Mouse (Mus musculus): ENCODE measurements around the gene Vwa7. TPM values are rescaled to one million over a fixed set of nuclear protein-coding genes. Genes with fewer than 3 reads are reported as not detected.
A peak's percentile ranks its signal among the peaks of the same experiment; 100 is the strongest.
"Not testable (repeated sequence)": the region's sequence is repeated elsewhere in the genome, so short reads cannot be mapped to it uniquely, and the experiment has no call there.

The Vwa7 gene
- total RNA-seq, 2 experiments from 2014 or later, result 7.8 to 14.4 TPM

DNA sequence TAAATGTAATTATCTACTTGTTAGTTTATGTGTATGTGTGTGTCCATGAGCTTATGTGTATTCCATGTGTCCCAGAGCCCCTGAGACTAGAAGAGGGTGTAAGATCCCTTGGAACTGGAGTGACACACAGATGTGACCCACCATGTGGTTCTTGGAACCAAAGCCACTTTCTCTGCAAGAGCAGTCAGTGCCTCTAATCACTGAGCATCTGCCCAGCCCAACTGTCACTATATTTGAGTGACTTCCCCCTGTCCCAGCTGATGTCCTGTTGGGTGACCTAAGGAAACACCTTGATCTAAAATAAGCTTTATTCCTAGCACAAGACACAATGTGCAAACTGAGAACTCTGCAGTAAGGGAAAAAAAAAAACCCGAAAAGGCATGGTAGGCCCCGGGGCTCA lies 11.9 kb downstream of the Vwa7 start:
- TF ChIP-seq CTCF (IDR thresholded peaks at IDR 0.05), result no peak
- H3K4me3 ChIP-seq, result no peak overlapping the region
- DNase-seq, result no peak
- H3K27ac ChIP-seq, result no peak overlapping the region
- intact Hi-C loops (cut with DNase I), result loop anchor here (10.0 kb wide), 1 partner anchor 206 kb away; the partner anchor contains the start of genes Atp6v1g2 and Nfkbil1

DNA sequence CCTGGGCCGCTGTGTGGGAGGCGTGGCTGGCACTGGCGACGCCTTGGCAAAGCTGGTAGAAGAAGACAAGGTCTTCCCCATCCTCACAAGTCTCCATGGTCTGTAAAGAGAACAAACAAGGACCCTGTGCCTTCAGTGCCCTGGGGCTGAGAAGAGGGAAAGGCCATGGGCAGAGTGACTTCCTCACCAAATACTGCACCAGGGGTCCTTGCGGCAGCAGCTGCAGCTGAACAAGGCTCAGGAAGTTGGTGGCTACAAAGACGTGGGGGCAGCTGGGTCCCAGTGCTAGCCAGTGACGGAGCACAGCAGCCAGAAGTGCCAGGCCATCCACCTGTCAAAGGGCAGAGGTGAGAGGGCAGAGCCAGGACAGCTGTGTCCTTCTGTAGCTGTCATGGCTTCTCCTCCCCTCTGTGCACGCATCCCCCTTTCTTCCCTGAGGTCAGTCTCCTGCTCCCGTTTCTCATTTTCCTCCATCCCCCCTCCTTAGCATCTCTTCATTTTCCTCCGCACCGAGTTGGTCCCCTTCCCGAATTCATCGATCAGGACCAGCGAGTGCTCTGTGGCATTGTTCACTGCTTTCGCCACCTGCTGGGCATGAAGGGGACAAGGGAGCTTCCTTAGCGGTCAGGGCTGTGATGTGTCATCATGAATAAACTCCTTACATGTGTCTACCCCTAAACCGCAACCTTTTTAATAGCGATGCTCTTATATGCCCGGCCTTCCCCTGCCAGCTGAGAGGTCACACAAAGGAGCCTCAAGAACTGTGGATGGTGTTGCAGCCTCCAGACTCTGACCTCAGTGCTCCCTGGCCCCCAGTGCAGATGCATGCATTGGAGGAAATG lies 13.5 kb downstream of the Vwa7 start:
- H3K27ac ChIP-seq, result no peak overlapping the region
- H3K4me3 ChIP-seq, result no peak overlapping the region
- intact Hi-C loops (cut with DNase I), result loop anchor here (10.0 kb wide), 1 partner anchor 205 kb away; the partner anchor contains the start of genes Atp6v1g2 and Nfkbil1
- TF ChIP-seq CTCF (IDR thresholded peaks at IDR 0.05), result peak; percentile 49
- peak; percentile 19 for DNase-seq

DNA sequence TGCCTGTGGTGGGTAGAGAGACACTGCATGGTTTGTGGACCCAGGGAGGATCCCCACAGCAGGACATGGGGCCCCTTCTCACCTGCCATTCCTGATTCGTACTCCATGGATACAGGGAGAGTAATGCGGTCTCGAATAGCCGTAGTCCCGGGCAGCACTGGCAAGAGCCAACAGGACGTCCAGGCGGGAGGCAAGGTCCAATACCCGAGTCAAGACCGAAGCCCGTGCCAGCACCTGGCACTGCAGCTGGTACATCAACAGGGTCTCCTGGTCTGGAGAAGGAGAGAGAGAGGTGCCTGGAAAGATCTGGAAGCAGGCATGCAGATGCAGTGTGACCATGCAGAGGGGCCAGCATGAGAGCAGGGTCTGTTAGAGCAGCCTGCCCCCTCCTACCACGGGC lies 14.9 kb downstream of the Vwa7 start:
- DNase-seq, result peak; percentile 15
- Histone ChIP-seq H3K27ac (no peak overlapping the region), H3K4me3 (no peak overlapping the region)
- TF ChIP-seq CTCF (IDR thresholded peaks at IDR 0.05), result no peak
- intact Hi-C loops (cut with DNase I), result no loop called here

DNA sequence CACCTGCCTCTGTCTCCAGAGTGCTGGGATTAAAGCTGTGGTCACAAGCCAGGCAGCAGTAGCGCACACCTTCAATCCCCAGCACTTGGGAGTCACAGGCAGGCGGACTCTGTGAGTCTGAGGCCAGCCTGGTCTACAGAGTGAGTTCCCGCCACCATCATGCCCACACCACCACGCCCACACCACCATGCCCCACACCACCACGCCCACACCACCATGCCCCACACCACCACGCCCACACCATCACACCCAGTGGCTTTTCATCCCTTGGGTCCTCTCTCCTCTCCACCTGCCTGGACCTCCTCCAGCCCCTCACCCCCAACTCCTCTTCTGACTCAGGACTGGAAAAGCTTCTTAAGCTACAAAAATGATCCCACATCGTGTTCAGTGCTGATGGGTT lies 15.5 kb downstream of the Vwa7 start:
- Histone ChIP-seq H3K27ac (no peak overlapping the region), H3K4me3 (no peak overlapping the region)
- intact Hi-C loops (cut with DNase I), result no loop called here
- no peak for TF ChIP-seq CTCF (IDR thresholded peaks at IDR 0.05)
- peak; percentile 15 for DNase-seq

DNA sequence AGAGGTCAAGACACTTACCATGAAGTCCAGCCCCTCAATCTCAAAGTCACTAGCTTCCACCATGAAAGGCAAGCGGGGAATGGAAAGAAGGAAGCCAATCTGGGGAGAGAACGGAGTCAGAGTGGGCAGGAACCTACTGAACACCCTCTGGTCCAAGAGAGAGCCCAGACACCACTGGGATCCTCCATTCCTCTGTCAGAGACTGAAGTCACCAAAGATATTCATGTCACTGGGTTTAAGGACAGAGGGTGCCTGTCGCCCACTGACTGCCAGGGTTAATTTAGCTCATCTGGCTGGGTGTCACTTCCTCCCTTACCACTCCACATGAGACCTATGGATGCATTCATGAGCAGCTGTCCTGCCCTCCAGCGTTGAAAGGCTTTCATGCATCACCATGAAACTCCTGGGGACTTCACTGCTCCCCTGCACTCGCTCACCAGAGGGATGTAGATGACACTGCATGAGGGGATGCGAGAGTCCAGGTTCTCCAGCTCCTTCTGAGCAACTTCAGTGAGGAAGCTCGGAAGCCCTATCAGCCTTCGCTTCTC lies 16.0 kb downstream of the Vwa7 start:
- intact Hi-C loops (cut with DNase I), result no loop called here
- H3K27ac ChIP-seq, result no peak overlapping the region
- no peak for TF ChIP-seq CTCF (IDR thresholded peaks at IDR 0.05)
- H3K4me3 ChIP-seq, result no peak overlapping the region
- no peak for DNase-seq

DNA sequence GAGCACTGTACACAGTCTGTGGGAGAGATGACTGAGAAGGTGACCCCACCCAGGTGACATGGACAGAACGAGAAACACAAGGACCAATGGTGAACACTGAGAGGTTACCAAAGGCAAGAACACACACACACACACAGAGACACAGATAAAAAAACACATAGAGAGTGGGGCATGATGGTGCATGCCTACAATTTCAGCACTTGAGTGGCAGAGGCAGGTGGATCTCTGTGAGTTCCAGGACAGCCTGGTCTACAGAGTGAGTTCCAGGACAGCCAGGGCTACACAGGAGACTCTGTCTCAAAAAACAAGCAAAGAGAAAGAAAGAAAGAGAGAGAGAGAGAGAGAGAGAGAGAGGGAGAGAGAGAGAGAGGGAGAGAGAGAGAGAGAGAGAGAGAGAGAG lies 17.3 kb downstream of the Vwa7 start:
- DNase-seq; intact Hi-C loops (cut with DNase I); H3K27ac ChIP-seq; H3K4me3 ChIP-seq: not testable (repeated sequence)

DNA sequence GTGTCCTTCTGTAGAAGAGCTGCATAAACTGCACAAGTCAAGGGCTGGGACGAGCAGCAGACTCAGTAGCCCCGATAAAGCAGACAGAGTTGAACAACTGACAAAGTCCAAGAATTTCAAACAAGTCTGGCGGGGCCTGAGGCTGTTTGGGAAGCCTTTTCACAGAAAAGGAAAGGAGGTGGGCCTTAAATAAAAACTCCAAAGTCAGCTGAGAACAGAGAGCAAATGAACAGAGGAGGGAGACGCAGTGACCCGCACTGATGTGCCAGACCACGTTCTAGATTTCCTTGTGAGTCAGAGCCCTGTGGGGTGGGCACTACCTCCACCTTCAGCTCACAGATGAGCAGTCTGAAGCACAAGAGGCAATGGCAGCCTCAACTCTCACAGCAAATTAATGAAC lies 18.5 kb downstream of the Vwa7 start:
- no peak for TF ChIP-seq CTCF (IDR thresholded peaks at IDR 0.05)
- Histone ChIP-seq H3K27ac (no peak overlapping the region), H3K4me3 (no peak overlapping the region)
- DNase-seq, result no peak
- intact Hi-C loops (cut with DNase I), result no loop called here

DNA sequence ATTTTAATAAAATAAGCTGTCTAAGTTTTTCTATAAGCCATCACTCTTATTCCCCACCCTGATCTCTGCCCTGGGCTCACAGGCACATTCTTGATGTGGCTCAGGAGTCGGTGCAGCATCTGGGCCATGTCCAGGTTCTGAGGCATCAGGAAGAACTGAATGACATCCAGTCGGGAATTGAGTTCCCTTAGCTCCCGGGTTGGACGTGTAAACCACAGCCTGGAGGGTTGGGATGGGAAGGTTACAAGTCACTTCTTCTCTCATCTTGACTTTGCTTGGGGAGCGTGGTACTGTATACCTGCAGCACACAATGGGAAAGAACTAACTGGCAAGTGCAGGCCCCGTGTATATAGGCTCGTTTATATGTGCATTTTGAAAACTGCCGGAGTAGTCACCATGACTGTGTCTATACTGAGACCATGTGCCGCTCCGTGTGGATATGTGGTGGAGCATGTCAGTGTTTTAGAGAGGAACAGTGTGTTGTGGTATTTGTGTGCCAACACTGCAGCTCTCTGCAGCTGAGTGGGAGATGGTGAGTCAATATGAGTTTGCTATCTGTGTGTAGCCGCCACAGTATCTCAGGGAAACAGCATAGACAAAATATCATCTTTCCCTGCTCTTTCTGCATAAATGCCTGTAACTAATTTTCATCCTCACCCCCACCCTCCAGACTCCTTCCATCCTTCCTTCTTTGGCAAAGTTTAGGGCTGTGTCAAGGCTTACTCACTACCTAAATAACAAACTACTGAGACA lies 22.9 kb downstream of the Vwa7 start:
- intact Hi-C loops (cut with DNase I), result no loop called here
- TF ChIP-seq CTCF (IDR thresholded peaks at IDR 0.05), result no peak
- Histone ChIP-seq H3K27ac (no peak overlapping the region), H3K4me3 (no peak overlapping the region)
- DNase-seq, result no peak

DNA sequence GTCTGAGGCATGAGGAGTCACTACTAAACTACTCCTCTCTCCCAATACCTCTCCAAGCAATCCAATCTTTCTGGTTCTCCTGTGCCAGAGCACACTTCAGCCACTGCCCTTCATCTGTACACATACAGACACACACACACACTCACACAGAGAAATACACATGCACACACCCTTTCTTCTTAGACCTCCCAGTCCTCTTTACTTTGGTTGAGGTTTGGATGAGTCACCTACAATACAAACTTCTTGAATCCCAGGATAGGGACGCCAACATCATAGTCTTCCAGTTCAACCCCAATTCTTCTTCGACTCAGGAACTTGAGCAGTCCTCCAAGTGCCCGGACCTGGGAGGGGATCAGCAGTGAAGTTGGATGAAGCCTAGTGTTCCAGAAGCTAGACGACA lies 27.4 kb downstream of the Vwa7 start:
- TF ChIP-seq CTCF (IDR thresholded peaks at IDR 0.05), result no peak
- intact Hi-C loops (cut with DNase I), result no loop called here

DNA sequence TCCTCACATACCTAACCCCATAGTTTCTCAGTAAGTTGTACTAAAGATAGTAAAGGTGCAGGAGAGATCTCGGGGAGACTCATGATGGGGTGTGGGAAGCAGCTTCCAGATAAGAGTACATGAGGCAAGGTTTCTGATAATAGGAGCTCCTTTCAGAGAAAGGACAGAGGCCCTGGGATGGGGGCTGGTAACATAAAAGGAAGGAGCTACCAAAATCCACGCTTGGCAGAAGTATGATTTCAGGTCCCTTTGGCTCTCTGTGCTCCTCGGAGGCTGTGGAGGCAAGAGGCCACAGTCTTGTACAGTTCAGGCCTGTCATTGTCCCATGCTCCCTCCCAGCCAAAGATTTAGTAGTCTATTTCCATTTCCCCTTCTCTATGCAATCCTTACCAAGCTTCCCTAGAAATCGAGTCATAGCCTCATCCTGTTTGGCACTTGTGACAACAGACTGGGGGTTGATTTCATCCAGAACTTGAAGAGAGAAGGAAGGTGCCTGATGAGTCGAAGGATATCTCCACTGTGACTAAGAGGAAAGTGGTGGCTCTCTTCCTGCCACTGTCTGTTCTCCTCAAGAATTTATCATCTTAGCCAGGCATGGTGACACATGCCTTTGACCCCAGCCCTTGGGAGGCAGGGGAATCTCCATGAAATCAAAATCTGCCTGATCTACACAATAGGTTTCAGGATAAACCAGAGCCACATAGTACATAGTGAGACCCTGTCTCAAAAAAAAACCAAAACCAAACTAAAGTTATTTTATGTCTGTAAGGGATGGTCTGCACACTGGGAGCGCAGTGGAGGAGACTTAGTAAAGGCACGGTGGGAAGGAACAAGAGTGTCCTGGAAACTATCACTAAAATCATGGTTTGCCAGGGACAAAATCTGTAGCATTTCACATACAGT lies 28.8 kb downstream of the Vwa7 start:
- DNase-seq, result no peak
- H3K27ac ChIP-seq, result no peak overlapping the region
- intact Hi-C loops (cut with DNase I), result no loop called here
- H3K4me3 ChIP-seq, result no peak overlapping the region
- TF ChIP-seq CTCF (IDR thresholded peaks at IDR 0.05), result no peak

More for the DNA sequence above, 27.4 kb downstream of the Vwa7 start:
- no peak for DNase-seq
- H3K27ac ChIP-seq, result no peak overlapping the region
- H3K4me3 ChIP-seq, result no peak overlapping the region

DNA sequence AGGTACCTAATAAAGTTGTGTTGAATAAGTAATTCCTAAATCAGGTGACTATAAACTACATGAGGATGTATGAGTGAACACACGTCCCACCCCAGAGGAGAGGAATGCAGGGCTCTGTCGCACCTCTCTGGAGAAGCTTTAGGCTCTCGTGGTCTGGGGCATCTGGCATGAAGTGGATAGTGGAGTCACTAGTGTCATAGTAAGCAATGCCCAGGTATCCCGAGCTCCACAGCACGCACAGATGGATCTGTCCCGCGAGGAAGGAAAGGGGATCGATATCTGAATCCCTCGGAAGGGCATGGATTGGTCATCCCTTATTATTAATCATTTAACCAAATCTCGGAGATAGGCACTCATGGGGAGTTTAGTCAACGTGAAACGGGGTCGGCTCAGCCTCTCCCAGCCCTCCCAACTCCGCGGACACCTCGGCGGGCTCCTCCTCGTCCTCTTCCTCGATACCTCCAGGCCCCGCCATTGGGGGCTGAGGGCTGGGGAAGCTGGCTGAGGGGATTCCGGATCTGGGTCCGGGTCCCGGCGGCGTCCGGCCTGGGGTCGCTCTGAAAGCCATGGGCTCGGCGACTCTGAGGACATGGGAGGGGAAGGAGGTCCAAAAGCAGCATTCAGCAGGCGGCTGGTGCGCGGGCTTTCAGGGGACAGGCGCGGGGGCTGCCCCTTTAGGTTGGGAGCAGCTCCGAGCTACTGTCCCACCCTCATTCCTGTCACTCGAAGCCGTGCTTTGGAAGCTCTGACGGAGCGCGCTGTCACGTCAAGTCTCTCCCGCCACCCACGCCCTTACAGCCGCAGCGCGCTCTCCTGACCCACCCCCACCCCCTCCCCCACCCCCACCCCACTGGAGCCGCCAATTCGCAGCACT lies 29.7 kb downstream of the Vwa7 start:
- intact Hi-C loops (cut with DNase I), result no loop called here
- no peak for DNase-seq
- Histone ChIP-seq H3K4me3 (peak overlapping the region; percentile 77), H3K27ac (peak overlapping the region; percentile 66)
- no peak for TF ChIP-seq CTCF (IDR thresholded peaks at IDR 0.05)

Measured in gastrocnemius, adult 2 months (tissue).